Mouse (Mus musculus) embryonic facial prominence, embryonic 11.5 days (tissue): Measurements from ENCODE around the gene Chp1. TPM values are rescaled to one million over a fixed set of nuclear protein-coding genes. Genes with fewer than 3 reads are reported as not detected.
A peak's percentile ranks its signal among the peaks of the same experiment; 100 is the strongest.

Experiments used
- ATAC-seq: fragments of 200-750 bp; cut with Nextera tagmentation; replicated peaks from 2 replicates; pipeline ENCODE4 v1.8.0; 2017; ENCODE audit warnings: low read depth; ENCODE audit not compliant: insufficient number of reproducible peaks, low FRiP score, low TSS enrichment
- DNase-seq: peaks from one replicate; pipeline ENCODE4 v3.0.0-alpha.2; 2015; ENCODE audit warnings: low spot score
- H3K27ac ChIP-seq: fragments of 300-500 bp; sonication (generic); replicated peaks from 2 replicates; pipeline ENCODE4 v1.5.1; 2014; ENCODE audit warnings: mild to moderate bottlenecking, low read depth, low read length, control low read depth
- H3K27me3 ChIP-seq: fragments of 300-500 bp; sonication (generic); 2 replicates; pipeline ENCODE4 v1.6.1; 2014; ENCODE audit warnings: mild to moderate bottlenecking, low read length, moderate library complexity, mixed read lengths; ENCODE audit not compliant: control insufficient read depth, insufficient read depth
- H3K36me3 ChIP-seq: fragments of 300-500 bp; sonication (generic); replicated peaks from 2 replicates; pipeline ENCODE4 v1.6.1; 2014; ENCODE audit warnings: low read depth, mild to moderate bottlenecking, low read length, moderate library complexity, mixed read lengths; ENCODE audit not compliant: control insufficient read depth, insufficient read depth
- H3K4me1 ChIP-seq: fragments of 300-500 bp; sonication (generic); 2 replicates; pipeline ENCODE4 v1.6.1; 2014; ENCODE audit warnings: low read length, mixed read lengths; ENCODE audit not compliant: control insufficient read depth, insufficient read depth
- H3K4me2 ChIP-seq: fragments of 300-500 bp; sonication (generic); 2 replicates; pipeline ENCODE4 v1.6.1; 2014; ENCODE audit warnings: low read depth, mild to moderate bottlenecking, control low read depth, low read length, moderate library complexity
- H3K4me3 ChIP-seq: fragments of 300-500 bp; sonication (generic); 2 replicates; pipeline ENCODE4 v1.5.1; 2014; ENCODE audit warnings: low read depth, low read length, control low read depth
- H3K9ac ChIP-seq: fragments of 300-500 bp; sonication (generic); replicated peaks from 2 replicates; pipeline ENCODE4 v1.6.1; 2014; ENCODE audit warnings: mild to moderate bottlenecking, control low read depth, low read length
- H3K9me3 ChIP-seq: fragments of 300-500 bp; sonication (generic); replicated peaks from 2 replicates; pipeline ENCODE4 v1.6.1; 2016; ENCODE audit warnings: mild to moderate bottlenecking, low read length, inconsistent platforms, mixed read lengths; ENCODE audit not compliant: control insufficient read depth
- WGBS: fragments of 180-500 bp; shearing (Covaris S2); extraction: QIAGEN DNeasy Blood & Tissue Kit; methylation state at CpG from one replicate; pipeline ENCODE4 v1.1.7; 2014; 5-methylcytosine and 5-hydroxymethylcytosine counted together
- polyA plus RNA-seq: library from polyadenylated mRNA; unstranded; fragments of >200 nt; fragmentation: Nextera tagmentation; extraction: Ambion mirVana; gene quantifications from 2 replicates; pipeline ENCODE4 v1.2.1, GENCODE M21; 2014

Chp1 gene
- polyA plus RNA-seq, 1 experiment from 2014 or later, result 74.4 TPM

GRCm38 (mm10) chr2:119548371-119548660 is 819 bp downstream of the Chp1 start:
- 19% methylated on average over 3 of the region's 3 CpGs for WGBS
- Histone ChIP-seq H3K27me3 (no peaks in the 10 kb centered on the region), H3K4me2 (peak overlapping the region; percentile 72), H3K4me1 (no peaks in the 10 kb centered on the region), H3K36me3 (no peaks in the 10 kb centered on the region), H3K27ac (no peak overlapping the region), H3K9ac (peak overlapping the region; percentile 82), H3K9me3 (no peaks in the 10 kb centered on the region), H3K4me3 (peak overlapping the region; percentile 74)
- ATAC-seq (no peak), DNase-seq (no peak)

- WGBS, result 71% methylated on average over 5 of the region's 5 CpGs
- Histone ChIP-seq H3K4me2 (no peak overlapping the region; the same call in 1 of the 2 replicates), H3K27me3 (no peaks in the 10 kb centered on the region), H3K4me1 (no peaks in the 10 kb centered on the region), H3K4me3 (no peak overlapping the region; the same call in 1 of the 2 replicates), H3K9ac (no peak overlapping the region), H3K36me3 (no peaks in the 10 kb centered on the region), H3K9me3 (no peaks in the 10 kb centered on the region), H3K27ac (no peak overlapping the region)
- ATAC-seq, result no peak
- no peak for DNase-seq
Observed at GRCm38 (mm10) chr2:119548691-119549090, 1.2 kb downstream of the Chp1 start.

GRCm38 (mm10) chr2:119549678-119550077 is 2.2 kb downstream of the Chp1 start:
- no peak for DNase-seq
- WGBS, result 77% methylated on average over 2 of the region's 2 CpGs

GRCm38 (mm10) chr2:119558039-119558438 is 10.5 kb downstream of the Chp1 start:
- Histone ChIP-seq H3K4me2 (no peak overlapping the region), H3K9ac (no peak overlapping the region), H3K27ac (no peak overlapping the region), H3K4me1 (no peaks in the 10 kb centered on the region), H3K4me3 (no peak overlapping the region), H3K27me3 (no peaks in the 10 kb centered on the region), H3K36me3 (no peaks in the 10 kb centered on the region), H3K9me3 (no peaks in the 10 kb centered on the region)
- DNase-seq (no peak), ATAC-seq (no peak)
- 80% methylated on average over 3 of the region's 3 CpGs for WGBS

More at GRCm38 (mm10) chr2:119549678-119550077, 2.2 kb downstream of the Chp1 start:
- Histone ChIP-seq H3K27me3 (no peaks in the 10 kb centered on the region), H3K9ac (no peak overlapping the region), H3K4me3 (no peak overlapping the region), H3K27ac (no peak overlapping the region), H3K9me3 (no peaks in the 10 kb centered on the region), H3K4me2 (no peak overlapping the region), H3K36me3 (no peaks in the 10 kb centered on the region), H3K4me1 (no peaks in the 10 kb centered on the region)
- ATAC-seq, result no peak

GRCm38 (mm10) chr2:119558737-119559340 is 11.3 kb downstream of the Chp1 start:
- H3K4me2 ChIP-seq, result no peak overlapping the region
- H3K9ac ChIP-seq, result no peak overlapping the region
- no peak overlapping the region for H3K27ac ChIP-seq
- 71% methylated on average over 7 of the region's 7 CpGs for WGBS
- no peak for DNase-seq
- H3K9me3 ChIP-seq, result no peaks in the 10 kb centered on the region
- no peak overlapping the region for H3K4me3 ChIP-seq
- H3K27me3 ChIP-seq, result no peaks in the 10 kb centered on the region
- H3K4me1 ChIP-seq, result no peaks in the 10 kb centered on the region
- no peak for ATAC-seq
- H3K36me3 ChIP-seq, result no peaks in the 10 kb centered on the region

- H3K36me3 ChIP-seq, result no peaks in the 10 kb centered on the region
- H3K9me3 ChIP-seq, result no peaks in the 10 kb centered on the region
- H3K9ac ChIP-seq, result no peak overlapping the region
- no peaks in the 10 kb centered on the region for H3K27me3 ChIP-seq
- H3K4me3 ChIP-seq, result no peak overlapping the region
- 89% methylated on average over 3 of the region's 3 CpGs for WGBS
- ATAC-seq (no peak), DNase-seq (no peak)
- no peaks in the 10 kb centered on the region for H3K4me1 ChIP-seq
- H3K4me2 ChIP-seq, result no peak overlapping the region
- no peak overlapping the region for H3K27ac ChIP-seq
Observed at GRCm38 (mm10) chr2:119561794-119562193, 14.3 kb downstream of the Chp1 start.

- no peaks in the 10 kb centered on the region for H3K36me3 ChIP-seq
- H3K27me3 ChIP-seq, result no peaks in the 10 kb centered on the region
- H3K27ac ChIP-seq, result no peak overlapping the region
- ATAC-seq (no peak), DNase-seq (no peak)
- H3K4me2 ChIP-seq, result no peak overlapping the region
- H3K4me3 ChIP-seq, result no peak overlapping the region
- H3K9me3 ChIP-seq, result no peaks in the 10 kb centered on the region
- no peak overlapping the region for H3K9ac ChIP-seq
- whole genome bisulfite sequencing, result 96% methylated on average over 4 of the region's 4 CpGs
- H3K4me1 ChIP-seq, result no peaks in the 10 kb centered on the region
Observed at GRCm38 (mm10) chr2:119565284-119565683, 17.8 kb downstream of the Chp1 start.

GRCm38 (mm10) chr2:119566182-119566855 is 18.8 kb downstream of the Chp1 start:
- Histone ChIP-seq H3K4me1 (no peaks in the 10 kb centered on the region), H3K27ac (no peak overlapping the region), H3K4me3 (no peak overlapping the region), H3K27me3 (no peaks in the 10 kb centered on the region), H3K9me3 (no peaks in the 10 kb centered on the region), H3K4me2 (no peak overlapping the region), H3K9ac (no peak overlapping the region), H3K36me3 (no peaks in the 10 kb centered on the region)
- ATAC-seq, result no peak
- WGBS, result 90% methylated on average over 7 of the region's 7 CpGs
- DNase-seq, result no peak
